Mouse (Mus musculus) liver, embryonic 14.5 days (tissue): ENCODE measurements at regions not wholly inside any gene's neighbourhood (a gene's known extent, or its start where the extent isn't known, plus 50 kb on each side); places are given as distances from the start of the nearest gene placed in this dataset.

Source experiments
- ATAC-seq: fragments of 200-750 bp; cut with Nextera tagmentation; 2 replicates; pipeline ENCODE4 v1.8.0; 2017; ENCODE audit warnings: moderate number of reproducible peaks, mild to moderate bottlenecking, moderate library complexity; ENCODE audit not compliant: insufficient read depth
- DNase-seq, 3 experiments: peaks; one replicate each; pipeline ENCODE4 v3.0.0-alpha.2; 2012 to 2013; ENCODE audit warnings: low read depth in 3 of 3, low spot score in 3 of 3
- H3K27ac ChIP-seq: fragments of 300-500 bp; sonication (generic); 2 replicates; pipeline ENCODE4 v1.5.1; 2014; ENCODE audit warnings: moderate library complexity, mild to moderate bottlenecking, control low read depth, inconsistent platforms
- H3K27me3 ChIP-seq: fragments of 300-500 bp; sonication (generic); 2 replicates; pipeline ENCODE4 v1.6.1; 2014; ENCODE audit warnings: mild to moderate bottlenecking, low read length, moderate library complexity; ENCODE audit not compliant: control insufficient read depth, insufficient read depth
- H3K36me3 ChIP-seq: fragments of 300-500 bp; sonication (generic); replicated peaks from 2 replicates; pipeline ENCODE4 v1.6.1; 2014; ENCODE audit warnings: low read depth; ENCODE audit not compliant: control insufficient read depth, insufficient read depth
- H3K4me1 ChIP-seq, 2 experiments: fragments of 200-500 bp in 1 of 2; fragments of 300-500 bp in 1 of 2; sonication (generic) in 1 of 2; replicated peaks; 2 replicates each; pipeline ENCODE4 v1.6.1; 2012 to 2014; ENCODE audit warnings: antibody characterized with exemption in 1 of 2, inconsistent platforms in 1 of 2, low read length in 1 of 2; ENCODE audit not compliant: control insufficient read depth in 2 of 2, insufficient read depth in 2 of 2
- H3K4me2 ChIP-seq: fragments of 300-500 bp; sonication (generic); 2 replicates; pipeline ENCODE4 v1.6.1; 2014; ENCODE audit warnings: low read depth, mild to moderate bottlenecking, control low read depth, moderate library complexity
- H3K4me3 ChIP-seq, 2 experiments: fragments of 200-500 bp in 1 of 2; fragments of 300-500 bp in 1 of 2; sonication (generic) in 1 of 2; 2 replicates each; pipeline ENCODE4 v1.5.1; 2012 to 2014; ENCODE audit warnings: low read depth in 2 of 2, low read length in 2 of 2, mild to moderate bottlenecking in 2 of 2, control low read depth in 1 of 2, inconsistent platforms in 1 of 2, moderate library complexity in 1 of 2; ENCODE audit not compliant: insufficient read depth in 1 of 2
- H3K9ac ChIP-seq: fragments of 300-500 bp; sonication (generic); replicated peaks from 2 replicates; pipeline ENCODE4 v1.6.1; 2014; ENCODE audit warnings: mild to moderate bottlenecking, control low read depth, moderate library complexity
- H3K9me3 ChIP-seq: fragments of 300-500 bp; sonication (generic); 2 replicates; pipeline ENCODE4 v1.6.1; 2016; ENCODE audit warnings: low read length, mixed read lengths; ENCODE audit not compliant: control insufficient read depth
- CTCF ChIP-seq: IDR thresholded peaks from 2 replicates; pipeline ENCODE4 v1.5.1; 2016; ENCODE audit warnings: antibody characterized with exemption, low read depth, control low read depth
- EP300 ChIP-seq: IDR thresholded peaks from 2 replicates; pipeline ENCODE4 v1.6.1; 2016; ENCODE audit warnings: antibody characterized with exemption, low read depth
- WGBS: fragments of 180-500 bp; shearing (Covaris S2); extraction: QIAGEN DNeasy Blood & Tissue Kit; methylation state at CpG from one replicate; pipeline ENCODE4 v1.1.7; 2014; ENCODE audit not compliant: insufficient replicate concordance; 5-methylcytosine and 5-hydroxymethylcytosine counted together

- Histone ChIP-seq H3K4me3 (no peak overlapping the region), H3K9ac (no peak overlapping the region), H3K4me1 (no peaks in the 10 kb centered on the region), H3K27me3 (no peaks in the 10 kb centered on the region), H3K36me3 (no peaks in the 10 kb centered on the region), H3K9me3 (no peaks in the 10 kb centered on the region), H3K27ac (no peak overlapping the region), H3K4me2 (no peak overlapping the region)
- 51% methylated on average over 6 of the region's 6 CpGs for WGBS
- ATAC-seq = no peak
- no peak for DNase-seq
- no peak for TF ChIP-seq CTCF
- no peak for TF ChIP-seq EP300
These were observed 195.4 kb upstream of the Gm10295 start for GRCm38 (mm10) chr7:71546606-71547213.

GRCm38 (mm10) chr7:71541467-71541866 is 190.2 kb upstream of the Gm10295 start:
- Histone ChIP-seq H3K4me2 (no peak overlapping the region), H3K36me3 (no peaks in the 10 kb centered on the region), H3K27ac (no peak overlapping the region), H3K4me1 (no peaks in the 10 kb centered on the region), H3K9me3 (no peaks in the 10 kb centered on the region), H3K9ac (no peak overlapping the region), H3K27me3 (no peaks in the 10 kb centered on the region), H3K4me3 (no peak overlapping the region)
- TF ChIP-seq CTCF (no peak), EP300 (no peak)
- WGBS = 35% methylated on average over 2 of the region's 2 CpGs
- no peak for DNase-seq
- no peak for ATAC-seq

GRCm38 (mm10) chr7:71533109-71533508 is 181.8 kb upstream of the Gm10295 start:
- Histone ChIP-seq H3K27me3 (no peaks in the 10 kb centered on the region), H3K27ac (no peak overlapping the region), H3K4me3 (no peak overlapping the region), H3K36me3 (no peaks in the 10 kb centered on the region), H3K9ac (no peak overlapping the region), H3K4me1 (0 out of 4 replicates have a peak, but pooled peaks cover 0 to 1% of the 10 kb centered on the region in 2 experiments), H3K4me2 (no peak overlapping the region), H3K9me3 (no peaks in the 10 kb centered on the region)
- TF ChIP-seq CTCF (no peak), EP300 (no peak)
- DNase-seq (no peak), ATAC-seq (no peak)
- 40% methylated on average over 5 of the region's 5 CpGs for WGBS

GRCm38 (mm10) chr7:71531496-71531895 is 180.2 kb upstream of the Gm10295 start:
- no peaks in the 10 kb centered on the region for H3K36me3 ChIP-seq
- H3K4me3 ChIP-seq = no peak overlapping the region
- TF ChIP-seq EP300 = no peak
- no peak for TF ChIP-seq CTCF
- H3K9ac ChIP-seq = no peak overlapping the region
- H3K27me3 ChIP-seq = no peaks in the 10 kb centered on the region
- no peak overlapping the region for H3K4me2 ChIP-seq
- ATAC-seq = no peak
- DNase-seq = no peak
- no peaks in the 10 kb centered on the region for H3K9me3 ChIP-seq
- 0 out of 4 replicates have a peak, but pooled peaks cover 0 to 1% of the 10 kb centered on the region in 2 experiments for H3K4me1 ChIP-seq
- H3K27ac ChIP-seq = no peak overlapping the region
- WGBS = 39% methylated on average over 6 of the region's 6 CpGs

- no peak for DNase-seq
- Histone ChIP-seq H3K27ac (no peak overlapping the region), H3K36me3 (no peaks in the 10 kb centered on the region), H3K9ac (no peak overlapping the region), H3K4me1 (0 out of 4 replicates have a peak, but pooled peaks cover 0 to 1% of the 10 kb centered on the region in 2 experiments), H3K4me2 (no peak overlapping the region), H3K9me3 (no peaks in the 10 kb centered on the region), H3K4me3 (no peak overlapping the region), H3K27me3 (no peaks in the 10 kb centered on the region)
- no peak for ATAC-seq
- TF ChIP-seq EP300 = no peak
- TF ChIP-seq CTCF = no peak
- 65% methylated on average over 4 of the region's 4 CpGs for WGBS
These were observed 179.6 kb upstream of the Gm10295 start for GRCm38 (mm10) chr7:71530922-71531321.
